Mouse (Mus musculus) olfactory bulb, adult 2 months (tissue): ENCODE data around the gene Sh3tc1.

Experiments used
- CTCF ChIP-seq: fragments of 200-500 bp; IDR thresholded peaks from 2 replicates; pipeline ENCODE4 v1.5.1; 2012; ENCODE audit warnings: low read depth, mild to moderate bottlenecking, low read length, moderate library complexity; ENCODE audit not compliant: insufficient read depth
- POLR2A ChIP-seq: fragments of 200-500 bp; IDR thresholded peaks from 2 replicates; pipeline ENCODE4 v1.6.1; 2012; ENCODE audit warnings: mild to moderate bottlenecking, low read depth, low read length, moderate library complexity; ENCODE audit not compliant: insufficient read depth

GRCm38 (mm10) chr5:35679256-35680155 is 60.3 kb downstream of the Sh3tc1 start, which contains the start of gene Htra3:
- TF ChIP-seq CTCF (no peak), POLR2A (no peak)
